Mouse (Mus musculus) forebrain, embryonic 14.5 days (tissue): Measurements from ENCODE around the gene Slc22a12. TPM values are rescaled to one million over a fixed set of nuclear protein-coding genes. Genes with fewer than 3 reads are reported as not detected.

ENCODE experiments used
- ATAC-seq: fragments of 200-750 bp; cut with Nextera tagmentation; 2 replicates; pipeline ENCODE4 v1.8.0; 2017; ENCODE audit warnings: mild to moderate bottlenecking, moderate library complexity
- DNase-seq: peaks from one replicate; pipeline ENCODE4 v3.0.0-alpha.2; 2015; ENCODE audit warnings: low spot score
- H3K27ac ChIP-seq: fragments of 300-500 bp; sonication (generic); 2 replicates; pipeline ENCODE4 v1.5.1; 2014; ENCODE audit warnings: low read depth, mild to moderate bottlenecking, control low read depth, low read length, moderate library complexity
- H3K27me3 ChIP-seq: fragments of 300-500 bp; sonication (generic); replicated peaks from 2 replicates; pipeline ENCODE4 v1.6.1; 2014; ENCODE audit warnings: low read length, control low read depth, mixed read lengths; ENCODE audit not compliant: control insufficient read depth, insufficient read depth
- H3K36me3 ChIP-seq: fragments of 300-500 bp; sonication (generic); 2 replicates; pipeline ENCODE4 v1.6.1; 2014; ENCODE audit warnings: low read length, control low read depth; ENCODE audit not compliant: control insufficient read depth, insufficient read depth
- H3K4me1 ChIP-seq: fragments of 300-500 bp; sonication (generic); 2 replicates; pipeline ENCODE4 v1.6.1; 2014; ENCODE audit warnings: antibody characterized with exemption, low read length, control low read depth; ENCODE audit not compliant: control insufficient read depth, insufficient read depth
- H3K4me2 ChIP-seq: fragments of 300-500 bp; sonication (generic); 2 replicates; pipeline ENCODE4 v1.6.1; 2014; ENCODE audit warnings: mild to moderate bottlenecking, control low read depth, low read length
- H3K4me3 ChIP-seq: fragments of 300-500 bp; sonication (generic); 2 replicates; pipeline ENCODE4 v1.5.1; 2014; ENCODE audit warnings: low read depth, low read length, control low read depth
- H3K9ac ChIP-seq: fragments of 300-500 bp; sonication (generic); 2 replicates; pipeline ENCODE4 v1.6.1; 2014; ENCODE audit warnings: mild to moderate bottlenecking, low read length, control low read depth, moderate library complexity
- H3K9me3 ChIP-seq: fragments of 300-500 bp; sonication (generic); replicated peaks from 2 replicates; pipeline ENCODE4 v1.6.1; 2016; ENCODE audit warnings: low read length, control low read depth, mixed read lengths; ENCODE audit not compliant: control insufficient read depth
- WGBS: fragments of 180-500 bp; shearing (Covaris S2); extraction: QIAGEN DNeasy Blood & Tissue Kit; methylation state at CpG from one replicate; pipeline ENCODE4 v1.1.7; 2014; 5-methylcytosine and 5-hydroxymethylcytosine counted together
- polyA plus RNA-seq: library from polyadenylated mRNA; unstranded; fragments of >200 nt; fragmentation: Nextera tagmentation; extraction: Ambion mirVana; gene quantifications from 2 replicates; pipeline ENCODE4 v1.2.1, GENCODE M21; 2014

Slc22a12 gene
- polyA plus RNA-seq, 1 experiment from 2014 or later, result not detected

GRCm38 (mm10) chr19:6516153-6516552, 26.7 kb downstream of the Slc22a12 start:
- Histone ChIP-seq H3K4me2 (no peak overlapping the region), H3K27ac (no peak overlapping the region), H3K27me3 (no peaks in the 10 kb centered on the region), H3K9me3 (no peaks in the 10 kb centered on the region), H3K9ac (no peak overlapping the region), H3K4me3 (no peak overlapping the region), H3K4me1 (peaks cover 23% of the 10 kb centered on the region), H3K36me3 (peaks cover 62% of the 10 kb centered on the region)
- DNase-seq (no peak), ATAC-seq (no peak)
- 74% methylated on average over 8 of the region's 8 CpGs for WGBS

- Histone ChIP-seq H3K27ac (no peak overlapping the region), H3K4me2 (no peak overlapping the region), H3K9me3 (no peaks in the 10 kb centered on the region), H3K27me3 (no peaks in the 10 kb centered on the region), H3K36me3 (peaks cover 57% of the 10 kb centered on the region), H3K4me1 (peaks cover 23% of the 10 kb centered on the region), H3K4me3 (no peak overlapping the region), H3K9ac (no peak overlapping the region)
- 63% methylated on average over 5 of the region's 5 CpGs for WGBS
- DNase-seq, result no peak
- no peak for ATAC-seq
Observed at GRCm38 (mm10) chr19:6515448-6515847, 27.4 kb downstream of the Slc22a12 start.

DNA sequence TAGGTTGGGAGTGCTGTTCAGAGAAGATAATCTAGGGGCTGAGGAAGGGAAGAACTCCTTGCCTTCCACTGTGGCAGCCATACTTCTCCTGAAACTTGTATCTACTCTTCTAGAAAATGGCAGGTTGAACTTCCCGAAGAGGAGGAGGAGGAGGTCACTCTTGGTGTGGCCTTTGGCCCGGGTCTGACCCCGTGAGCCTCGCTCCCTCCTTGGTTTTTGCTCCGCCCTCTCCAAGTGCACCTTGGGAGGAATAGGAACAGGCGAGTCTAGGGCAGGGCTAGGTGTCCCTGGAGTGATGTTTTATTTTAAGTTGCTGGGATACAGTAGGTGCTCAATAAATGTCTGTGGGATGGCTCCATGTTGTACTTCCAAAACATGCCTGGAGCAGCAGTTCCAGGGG, 27.9 kb downstream of the Slc22a12 start:
- Histone ChIP-seq H3K4me2 (no peak overlapping the region), H3K9me3 (no peaks in the 10 kb centered on the region), H3K27me3 (no peaks in the 10 kb centered on the region), H3K27ac (no peak overlapping the region), H3K9ac (no peak overlapping the region), H3K4me1 (peaks cover 23% of the 10 kb centered on the region), H3K36me3 (peaks cover 58% of the 10 kb centered on the region), H3K4me3 (no peak overlapping the region)
- ATAC-seq (no peak), DNase-seq (no peak)
- WGBS, result 87% methylated on average over 6 of the region's 6 CpGs

GRCm38 (mm10) chr19:6513389-6514139, 29.3 kb downstream of the Slc22a12 start:
- peaks cover 64% of the 10 kb centered on the region for H3K36me3 ChIP-seq

GRCm38 (mm10) chr19:6510546-6510945, 32.3 kb downstream of the Slc22a12 start:
- no peak overlapping the region for H3K4me2 ChIP-seq
- no peak overlapping the region for H3K4me3 ChIP-seq
- no peak for DNase-seq
- no peak overlapping the region for H3K9ac ChIP-seq
- 86% methylated on average over 2 of the region's 2 CpGs for WGBS
- no peaks in the 10 kb centered on the region for H3K9me3 ChIP-seq
- H3K27ac ChIP-seq, result no peak overlapping the region
- ATAC-seq, result no peak
- no peaks in the 10 kb centered on the region for H3K27me3 ChIP-seq
- H3K36me3 ChIP-seq, result peaks cover 77% of the 10 kb centered on the region
- peaks cover 6% of the 10 kb centered on the region; the same call in 1 of the 2 replicates for H3K4me1 ChIP-seq

More at GRCm38 (mm10) chr19:6513389-6514139, 29.3 kb downstream of the Slc22a12 start:
- Histone ChIP-seq H3K4me1 (peaks cover 15% of the 10 kb centered on the region), H3K27me3 (no peaks in the 10 kb centered on the region), H3K4me2 (no peak overlapping the region), H3K4me3 (no peak overlapping the region), H3K9me3 (no peaks in the 10 kb centered on the region), H3K27ac (no peak overlapping the region), H3K9ac (peak overlapping the region; percentile 30; the same call in 1 of the 2 replicates)
- DNase-seq, result no peak
- 5% methylated on average over 15 of the region's 15 CpGs for WGBS
- ATAC-seq, result no peak; the same call in 1 of the 2 replicates

GRCm38 (mm10) chr19:6509881-6510280, 33.0 kb downstream of the Slc22a12 start:
- Histone ChIP-seq H3K27me3 (no peaks in the 10 kb centered on the region), H3K4me3 (no peak overlapping the region), H3K36me3 (peaks cover 76% of the 10 kb centered on the region), H3K9me3 (no peaks in the 10 kb centered on the region), H3K27ac (no peak overlapping the region), H3K4me2 (no peak overlapping the region), H3K9ac (no peak overlapping the region), H3K4me1 (peaks cover 6% of the 10 kb centered on the region; the same call in 1 of the 2 replicates)
- DNase-seq, result no peak
- WGBS, result 79% methylated on average over 10 of the region's 10 CpGs
- no peak for ATAC-seq

GRCm38 (mm10) chr19:6507393-6507792, 35.4 kb downstream of the Slc22a12 start:
- 56% methylated on average over 10 of the region's 10 CpGs for WGBS
- Histone ChIP-seq H3K27ac (no peak overlapping the region), H3K36me3 (peaks cover 59% of the 10 kb centered on the region), H3K4me1 (peaks cover 25% of the 10 kb centered on the region), H3K9me3 (no peaks in the 10 kb centered on the region), H3K27me3 (no peaks in the 10 kb centered on the region), H3K4me2 (no peak overlapping the region), H3K9ac (no peak overlapping the region), H3K4me3 (no peak overlapping the region)
- ATAC-seq (no peak), DNase-seq (no peak)

DNA sequence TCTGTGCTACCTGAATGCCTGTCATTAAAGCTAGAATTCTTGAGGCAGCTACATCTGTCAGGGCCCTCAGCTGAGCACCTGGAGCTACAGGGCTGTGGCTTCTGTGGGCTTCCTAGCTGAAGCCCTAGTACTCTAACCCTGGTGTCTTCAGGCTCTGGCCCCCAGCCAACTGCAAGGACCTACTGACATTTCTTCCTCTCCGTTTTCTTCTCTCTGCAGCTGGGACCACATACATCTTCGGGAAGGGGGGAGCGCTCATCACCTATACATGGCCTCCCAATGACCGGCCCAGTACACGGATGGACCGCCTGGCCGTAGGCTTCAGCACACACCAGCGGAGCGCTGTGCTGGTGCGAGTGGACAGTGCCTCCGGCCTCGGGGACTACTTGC, 38.2 kb downstream of the Slc22a12 start:
- H3K4me3 ChIP-seq, result no peak overlapping the region
- no peak overlapping the region for H3K27ac ChIP-seq
- no peak for ATAC-seq
- WGBS, result 89% methylated on average over 12 of the region's 12 CpGs
- no peak overlapping the region; the same call in 1 of the 2 replicates for H3K4me2 ChIP-seq
- peaks cover 45% of the 10 kb centered on the region for H3K4me1 ChIP-seq
- no peaks in the 10 kb centered on the region for H3K9me3 ChIP-seq
- H3K9ac ChIP-seq, result no peak overlapping the region
- peaks cover 38% of the 10 kb centered on the region for H3K36me3 ChIP-seq
- no peaks in the 10 kb centered on the region for H3K27me3 ChIP-seq
- DNase-seq, result no peak

DNA sequence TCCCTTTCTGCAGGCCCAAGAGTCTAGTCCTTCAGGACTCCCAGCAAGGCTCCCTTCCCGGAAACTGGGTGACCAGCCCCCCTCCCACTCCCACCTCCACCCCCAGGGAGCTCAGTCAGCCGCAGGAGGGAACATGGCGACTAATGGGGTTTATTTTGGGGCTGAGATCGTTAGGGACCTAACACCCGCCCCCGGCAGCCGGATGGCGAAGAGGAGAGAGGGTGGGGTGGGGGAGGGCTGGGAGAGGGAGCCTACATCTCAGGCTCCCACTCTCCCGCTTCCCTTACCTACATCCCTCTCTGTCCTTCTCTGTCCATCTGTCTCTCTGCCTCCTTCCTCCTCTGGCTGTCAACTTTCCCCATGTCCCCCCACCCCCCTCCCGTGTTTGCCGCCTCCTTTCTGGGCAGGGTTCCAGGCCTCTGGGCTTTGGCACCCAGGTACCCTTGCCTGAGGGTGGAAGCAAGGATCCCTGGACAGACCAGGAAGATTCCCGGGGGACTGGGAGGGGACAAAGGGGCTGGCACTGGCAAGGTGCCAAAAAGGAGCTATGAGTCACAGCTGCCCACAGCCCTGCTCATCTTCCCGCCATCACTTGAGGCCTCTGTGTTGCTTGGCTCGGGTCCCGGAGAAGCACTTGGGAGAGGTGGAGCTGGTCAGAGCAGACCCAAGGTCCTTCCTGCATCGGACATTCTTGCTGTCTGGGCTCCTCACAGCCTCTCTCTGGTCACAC, 38.7 kb downstream of the Slc22a12 start:
- Histone ChIP-seq H3K36me3 (peaks cover 33% of the 10 kb centered on the region), H3K4me3 (no peak overlapping the region), H3K27ac (peak overlapping the region; percentile 44; the same call in 1 of the 2 replicates), H3K9ac (no peak overlapping the region), H3K4me1 (peaks cover 45% of the 10 kb centered on the region), H3K9me3 (no peaks in the 10 kb centered on the region), H3K4me2 (peak overlapping the region; percentile 24; the same call in 1 of the 2 replicates), H3K27me3 (no peaks in the 10 kb centered on the region)
- peak; percentile 57 for DNase-seq
- WGBS, result 36% methylated on average over 16 of the region's 16 CpGs
- no peak for ATAC-seq
